Mouse (Mus musculus) liver, adult 2 months (tissue): Measurements from ENCODE around the gene Kcnip4.

ENCODE experiments used
- CTCF ChIP-seq: fragments of 200-500 bp; IDR thresholded peaks from 2 replicates; pipeline ENCODE4 v1.5.1; 2011; ENCODE audit warnings: low read depth, low read length, control low read depth
- POLR2A ChIP-seq: fragments of 200-500 bp; IDR thresholded peaks from 2 replicates; pipeline ENCODE4 v1.6.1; 2011; ENCODE audit warnings: low read length, control low read depth; ENCODE audit not compliant: insufficient read depth; ENCODE audit errors: extremely low read depth

DNA sequence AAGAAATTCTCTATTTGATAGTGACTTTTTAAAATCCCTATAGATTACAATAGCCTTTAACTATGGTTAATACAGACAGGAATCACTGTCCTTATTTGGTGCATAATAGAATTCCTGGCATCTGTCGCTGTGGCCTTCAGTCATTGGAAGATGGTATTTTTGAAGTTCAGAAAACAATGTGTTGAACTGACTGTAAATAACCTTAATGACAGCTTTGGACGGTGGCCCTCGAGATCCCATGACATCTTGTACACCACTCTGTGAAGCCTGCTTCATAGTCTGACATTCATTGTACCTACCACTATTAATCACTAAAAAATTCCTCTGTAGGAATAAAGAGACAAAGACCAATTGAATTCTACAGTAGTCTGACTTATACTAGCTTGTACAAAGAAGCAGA lies 430.4 kb downstream of the Kcnip4 start:
- TF ChIP-seq POLR2A, result no peak
- no peak for TF ChIP-seq CTCF
